Mouse (Mus musculus) limb, embryonic 11.5 days (tissue): ENCODE data around the gene Zfp217. TPM values are rescaled to one million over a fixed set of nuclear protein-coding genes. Genes with fewer than 3 reads are reported as not detected.

Source experiments
- ATAC-seq: fragments of 200-750 bp; cut with Nextera tagmentation; 2 replicates; pipeline ENCODE4 v1.8.0; 2017; ENCODE audit warnings: low read depth; ENCODE audit not compliant: insufficient number of reproducible peaks, low FRiP score, low TSS enrichment
- DNase-seq: peaks from one replicate; pipeline ENCODE4 v3.0.0-alpha.2; 2015; ENCODE audit warnings: low spot score
- H3K27ac ChIP-seq: fragments of 300-500 bp; sonication (generic); replicated peaks from 2 replicates; pipeline ENCODE4 v1.5.1; 2014; ENCODE audit warnings: low read depth, mild to moderate bottlenecking, low read length
- H3K27me3 ChIP-seq: fragments of 300-500 bp; sonication (generic); 2 replicates; pipeline ENCODE4 v1.6.1; 2014; ENCODE audit warnings: mild to moderate bottlenecking, low read length, mixed read lengths; ENCODE audit not compliant: control insufficient read depth, insufficient read depth
- H3K36me3 ChIP-seq: fragments of 300-500 bp; sonication (generic); 2 replicates; pipeline ENCODE4 v1.6.1; 2014; ENCODE audit warnings: mild to moderate bottlenecking, low read length, moderate library complexity, mixed read lengths; ENCODE audit not compliant: control insufficient read depth, insufficient read depth
- H3K4me1 ChIP-seq: fragments of 300-500 bp; sonication (generic); 2 replicates; pipeline ENCODE4 v1.6.1; 2014; ENCODE audit warnings: low read length, mixed read lengths; ENCODE audit not compliant: control insufficient read depth, insufficient read depth
- H3K4me2 ChIP-seq: fragments of 300-500 bp; sonication (generic); 2 replicates; pipeline ENCODE4 v1.6.1; 2014; ENCODE audit warnings: low read depth, mild to moderate bottlenecking, moderate library complexity; ENCODE audit not compliant: severe bottlenecking
- H3K4me3 ChIP-seq: fragments of 300-500 bp; sonication (generic); 2 replicates; pipeline ENCODE4 v1.5.1; 2014; ENCODE audit warnings: low read depth, low read length
- H3K9ac ChIP-seq: fragments of 300-500 bp; sonication (generic); 2 replicates; pipeline ENCODE4 v1.6.1; 2014; ENCODE audit warnings: mild to moderate bottlenecking, low read length
- H3K9me3 ChIP-seq: fragments of 300-500 bp; sonication (generic); 2 replicates; pipeline ENCODE4 v1.6.1; 2016; ENCODE audit warnings: low read length; ENCODE audit not compliant: control insufficient read depth
- WGBS: fragments of 180-500 bp; shearing (Covaris S2); extraction: QIAGEN DNeasy Blood & Tissue Kit; methylation state at CpG from one replicate; pipeline ENCODE4 v1.1.7; 2014; 5-methylcytosine and 5-hydroxymethylcytosine counted together
- polyA plus RNA-seq: library from polyadenylated mRNA; unstranded; fragments of >200 nt; fragmentation: Nextera tagmentation; extraction: Ambion mirVana; gene quantifications from 2 replicates; pipeline ENCODE4 v1.2.1, GENCODE M21; 2014

The Zfp217 gene
- polyA plus RNA-seq, 1 experiment from 2014 or later: 5.2 TPM

DNA sequence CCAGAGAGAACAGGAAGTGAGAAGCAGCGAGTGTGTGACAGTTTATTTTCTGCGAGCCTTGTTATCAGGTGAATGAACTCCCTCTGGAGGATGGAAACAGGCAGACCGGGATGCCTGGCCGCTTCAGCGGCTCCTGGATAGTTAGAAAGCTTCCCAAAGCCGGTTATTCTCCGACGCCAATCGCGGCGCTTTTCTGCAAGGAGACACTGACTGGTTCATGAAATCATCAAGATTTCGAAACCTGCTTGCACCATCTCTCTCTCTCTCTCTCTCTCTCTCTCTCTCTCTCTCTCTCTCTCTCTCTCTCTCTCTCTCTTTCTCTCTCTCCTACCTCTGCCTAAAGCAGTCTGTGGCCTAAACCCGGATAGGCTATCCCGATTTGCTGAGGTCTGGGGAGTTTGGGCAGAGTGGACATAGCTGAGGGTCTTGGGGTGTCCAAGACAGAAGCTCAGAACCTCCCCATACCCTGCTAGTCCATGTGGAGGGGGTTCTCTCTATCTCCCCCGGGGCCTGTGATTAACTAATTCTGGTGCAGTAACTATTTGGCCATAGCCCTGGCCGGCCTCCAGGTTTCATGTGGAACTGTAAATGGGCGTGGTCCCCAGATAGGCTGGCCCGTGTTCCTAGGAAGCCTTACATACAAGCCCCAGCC is 7.3 kb upstream of the Zfp217 start:
- no peaks in the 10 kb centered on the region for H3K9me3 ChIP-seq
- H3K27ac ChIP-seq: no peak overlapping the region
- H3K4me1 ChIP-seq: no peaks in the 10 kb centered on the region
- H3K36me3 ChIP-seq: no peaks in the 10 kb centered on the region
- H3K27me3 ChIP-seq: no peaks in the 10 kb centered on the region
- peak overlapping the region; percentile 14; the same call in 1 of the 2 replicates for H3K4me3 ChIP-seq
- ATAC-seq (no peak), DNase-seq (peak; percentile 62)
- peak overlapping the region; percentile 40 for H3K4me2 ChIP-seq
- H3K9ac ChIP-seq: no peak overlapping the region
- WGBS: 13% methylated on average over 18 of the region's 18 CpGs

- no peaks in the 10 kb centered on the region for H3K9me3 ChIP-seq
- H3K4me3 ChIP-seq: peak overlapping the region; percentile 14; the same call in 1 of the 2 replicates
- ATAC-seq (no peak), DNase-seq (no peak)
- no peaks in the 10 kb centered on the region for H3K4me1 ChIP-seq
- H3K27ac ChIP-seq: no peak overlapping the region
- WGBS: 12% methylated on average over 5 of the region's 5 CpGs
- H3K27me3 ChIP-seq: no peaks in the 10 kb centered on the region
- no peaks in the 10 kb centered on the region for H3K36me3 ChIP-seq
- no peak overlapping the region for H3K9ac ChIP-seq
- peak overlapping the region; percentile 40 for H3K4me2 ChIP-seq
These were observed 6.8 kb upstream of the Zfp217 start for GRCm38 (mm10) chr2:170154738-170155088.

DNA sequence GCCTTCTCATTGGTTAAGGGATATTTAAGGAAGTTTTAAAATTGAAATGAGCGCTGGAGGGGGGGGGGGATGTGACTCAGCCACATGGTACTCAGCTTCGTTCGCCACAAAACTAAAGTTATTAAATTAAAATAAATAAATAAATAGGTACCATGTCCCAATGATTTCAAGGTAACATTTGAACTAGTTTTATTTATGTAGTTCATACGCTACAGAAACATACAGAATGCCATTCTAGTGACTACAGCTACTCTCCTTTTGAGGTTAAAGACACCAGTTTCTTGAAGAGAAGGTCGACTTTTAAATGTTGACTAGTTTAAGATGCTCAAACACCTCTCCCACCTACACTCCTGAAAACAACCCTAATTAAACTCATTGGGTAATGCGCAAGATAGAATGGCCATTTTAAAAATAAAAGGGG is 6.4 kb upstream of the Zfp217 start:
- H3K36me3 ChIP-seq: no peaks in the 10 kb centered on the region
- ATAC-seq (no peak), DNase-seq (no peak)
- no peak overlapping the region for H3K27ac ChIP-seq
- H3K27me3 ChIP-seq: no peaks in the 10 kb centered on the region
- H3K9ac ChIP-seq: no peak overlapping the region
- H3K4me3 ChIP-seq: no peak overlapping the region
- peak overlapping the region; percentile 67 for H3K4me2 ChIP-seq
- no peaks in the 10 kb centered on the region for H3K4me1 ChIP-seq
- WGBS: 23% methylated on average over 6 of the region's 6 CpGs
- H3K9me3 ChIP-seq: no peaks in the 10 kb centered on the region

GRCm38 (mm10) chr2:170153421-170154271 is 5.7 kb upstream of the Zfp217 start:
- DNase-seq: peak; percentile 75
- H3K9me3 ChIP-seq: no peaks in the 10 kb centered on the region
- no peaks in the 10 kb centered on the region for H3K36me3 ChIP-seq
- peak overlapping the region; percentile 32 for H3K4me3 ChIP-seq
- no peak overlapping the region for H3K27ac ChIP-seq
- no peak for ATAC-seq
- peak overlapping the region; percentile 67 for H3K4me2 ChIP-seq
- peak overlapping the region; percentile 49 for H3K9ac ChIP-seq
- H3K27me3 ChIP-seq: no peaks in the 10 kb centered on the region
- WGBS: 2% methylated on average over 37 of the region's 37 CpGs
- no peaks in the 10 kb centered on the region for H3K4me1 ChIP-seq

GRCm38 (mm10) chr2:170152856-170153255 is 5.0 kb upstream of the Zfp217 start:
- DNase-seq (no peak), ATAC-seq (no peak)
- H3K27ac ChIP-seq: no peak overlapping the region
- no peaks in the 10 kb centered on the region for H3K27me3 ChIP-seq
- H3K4me2 ChIP-seq: peak overlapping the region; percentile 67; the same call in 1 of the 2 replicates
- no peaks in the 10 kb centered on the region for H3K4me1 ChIP-seq
- 36% methylated on average over 7 of the region's 7 CpGs for WGBS
- H3K9ac ChIP-seq: no peak overlapping the region
- no peak overlapping the region for H3K4me3 ChIP-seq
- H3K9me3 ChIP-seq: no peaks in the 10 kb centered on the region
- no peaks in the 10 kb centered on the region for H3K36me3 ChIP-seq

- no peaks in the 10 kb centered on the region for H3K36me3 ChIP-seq
- no peak overlapping the region for H3K4me2 ChIP-seq
- WGBS: 51% methylated on average over 5 of the region's 5 CpGs
- no peak for DNase-seq
- H3K9ac ChIP-seq: no peak overlapping the region
- H3K27ac ChIP-seq: no peak overlapping the region
- no peak for ATAC-seq
- H3K9me3 ChIP-seq: no peaks in the 10 kb centered on the region
- no peak overlapping the region for H3K4me3 ChIP-seq
- no peaks in the 10 kb centered on the region for H3K27me3 ChIP-seq
- H3K4me1 ChIP-seq: no peaks in the 10 kb centered on the region
These were observed 4.3 kb upstream of the Zfp217 start for GRCm38 (mm10) chr2:170152036-170152686.

DNA sequence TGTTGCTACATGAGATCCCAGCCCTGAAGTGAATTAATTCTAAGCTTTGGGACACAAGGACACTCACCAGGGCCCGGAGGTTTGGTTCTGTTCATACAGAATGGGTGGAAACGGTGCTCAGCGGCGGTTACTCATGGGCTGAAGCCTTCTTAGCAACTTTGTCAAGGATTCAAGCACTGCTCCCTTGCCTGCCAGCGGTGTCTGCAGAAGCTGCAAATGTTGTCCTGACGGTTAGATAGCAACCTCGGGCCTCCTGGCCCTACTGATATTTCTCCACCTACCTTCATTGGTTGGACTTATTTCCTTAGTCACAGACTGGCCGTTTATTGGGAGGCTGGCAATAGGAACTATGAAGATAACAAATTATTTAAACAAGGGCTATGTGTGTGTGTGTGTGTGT is 3.6 kb upstream of the Zfp217 start:
- DNase-seq: no peak
- Histone ChIP-seq H3K27me3 (no peaks in the 10 kb centered on the region), H3K9me3 (no peaks in the 10 kb centered on the region), H3K36me3 (no peaks in the 10 kb centered on the region), H3K9ac (no peak overlapping the region), H3K4me1 (no peaks in the 10 kb centered on the region), H3K4me2 (no peak overlapping the region), H3K27ac (no peak overlapping the region), H3K4me3 (no peak overlapping the region)
- WGBS: 81% methylated on average over 8 of the region's 8 CpGs
- ATAC-seq: no peak

DNA sequence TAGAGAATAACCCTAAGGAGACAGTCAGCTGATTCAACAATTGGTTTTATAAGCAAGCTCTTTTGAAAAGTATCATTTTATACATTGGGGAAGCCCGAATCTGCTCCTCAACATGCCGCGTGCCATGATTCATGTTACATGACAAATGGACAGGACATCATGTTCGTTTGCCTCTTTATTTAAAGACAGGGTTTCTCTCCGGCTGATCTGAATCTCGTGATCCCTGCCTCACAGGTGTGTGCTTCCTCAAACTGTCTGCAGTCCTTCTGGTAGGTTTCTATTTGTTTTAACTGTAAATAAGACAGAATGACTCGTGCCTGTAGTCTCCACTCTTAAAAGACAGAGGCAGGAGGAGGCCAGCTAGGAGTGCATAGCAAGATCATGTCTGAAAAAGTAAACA is 925 bp upstream of the Zfp217 start:
- 72% methylated on average over 7 of the region's 7 CpGs for WGBS
- ATAC-seq: no peak

More for the DNA sequence above, 925 bp upstream of the Zfp217 start:
- Histone ChIP-seq H3K9me3 (no peaks in the 10 kb centered on the region), H3K9ac (no peak overlapping the region), H3K4me3 (no peak overlapping the region), H3K27ac (no peak overlapping the region), H3K4me1 (no peaks in the 10 kb centered on the region), H3K4me2 (no peak overlapping the region), H3K36me3 (no peaks in the 10 kb centered on the region), H3K27me3 (no peaks in the 10 kb centered on the region)
- no peak for DNase-seq
